ENCODE assay signal across 8 mouse cellular contexts in the genomic region with DNA sequence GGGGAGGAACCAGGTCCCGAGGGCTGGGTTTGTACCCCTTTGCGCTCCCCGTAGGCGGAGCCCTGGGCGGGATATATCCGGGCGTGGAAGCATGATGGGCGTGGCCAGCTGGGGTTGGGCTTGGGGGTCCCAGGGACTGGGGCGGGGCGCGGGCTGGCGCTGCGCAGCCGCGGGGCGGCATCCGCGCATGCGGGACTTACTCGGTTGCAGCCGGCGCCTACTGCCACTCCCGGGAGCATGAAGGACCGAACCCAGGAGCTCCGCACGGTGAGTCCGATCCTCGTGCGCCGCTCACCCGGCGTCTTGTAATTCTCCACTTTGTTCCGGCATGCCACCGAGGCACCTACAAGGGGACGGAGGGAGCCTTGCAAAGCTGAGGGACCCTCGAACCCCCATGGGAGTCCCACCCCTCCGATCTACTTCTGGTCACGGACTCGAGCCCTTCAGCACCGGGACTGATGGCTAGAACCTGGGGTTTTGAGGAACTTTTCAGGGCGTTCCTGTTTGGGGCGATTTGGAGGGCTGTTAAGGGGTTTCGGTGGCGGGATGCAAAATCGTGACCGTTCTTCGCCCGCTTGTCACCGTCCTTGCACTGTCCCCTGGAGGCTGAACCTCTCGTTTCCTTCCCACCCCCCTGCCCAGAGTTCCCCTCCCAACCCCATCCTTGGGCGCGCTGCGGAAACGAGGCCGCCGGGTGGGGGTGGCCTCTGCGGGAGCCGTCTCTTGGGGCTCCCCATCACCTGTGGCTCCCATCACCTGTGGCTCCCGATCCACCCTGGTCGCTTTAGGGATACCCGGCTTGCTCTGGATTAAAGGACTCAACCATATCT. TPM values are rescaled to one million over a fixed set of nuclear protein-coding genes. Genes with fewer than 3 reads are reported as not detected.
DNase-seq lines count a peak whose midpoint lies in the region; ATAC-seq and TF ChIP-seq lines count a peak whose summit lies in the region.

A gene (plus strand): TSS at position 139 of the 830 bp plus-strand sequence.

- H3K4me1 ChIP-seq in intestine, postnatal 0 days (replicated peaks; ENCODE audit: control insufficient read depth, insufficient read depth, low read length) = 0 out of 2 replicates have a peak, but pooled peaks cover 5% of the 10 kb centered on the region
- H3K4me1 ChIP-seq in limb, embryonic 11.5 days (ENCODE audit: control insufficient read depth, insufficient read depth, low read length) = peaks cover 6% of the 10 kb centered on the region; the same call in 1 of the 2 replicates
- H3K4me1 ChIP-seq in midbrain, embryonic 12.5 days = peaks cover 10% of the 10 kb centered on the region

- peak within 1 kb of the TSS; percentile 89 for H3K4me2 ChIP-seq in intestine, postnatal 0 days (replicated peaks; ENCODE audit: low read depth)
- peak within 1 kb of the TSS; percentile 79 for H3K4me2 ChIP-seq in limb, embryonic 11.5 days (ENCODE audit: low read depth, severe bottlenecking)
- H3K4me2 ChIP-seq in midbrain, embryonic 12.5 days (replicated peaks) = peak within 1 kb of the TSS; percentile 92

- peak; percentile 46 for DNase-seq in cerebellum, adult 11 months
- peak; percentile 97 for DNase-seq in embryo, embryonic 11 days
- peak; percentile 91 for DNase-seq in limb, embryonic 11.5 days (ENCODE audit: low spot score)
- DNase-seq in spleen, adult 18-20 months = peak; percentile 69 to 74

- no peak for ATAC-seq in cerebellum, adult (ENCODE audit: insufficient number of reproducible peaks, low FRiP score, low TSS enrichment)
- ATAC-seq in granulocyte monocyte progenitor cell, adult 5-6 weeks (replicated peaks; ENCODE audit: poor library complexity, severe bottlenecking) = peak; percentile 84
- peak; percentile 78 for ATAC-seq in intestine, postnatal 0 days
- ATAC-seq in limb, embryonic 11.5 days (ENCODE audit: insufficient number of reproducible peaks, low FRiP score, low TSS enrichment, low read depth) = peak; percentile 92
- peak; percentile 97 for ATAC-seq in midbrain, embryonic 12.5 days (ENCODE audit: low FRiP score, low read depth)

- H3K27me3 ChIP-seq in intestine, postnatal 0 days (replicated peaks; ENCODE audit: control insufficient read depth, insufficient read depth, low read length) = no peaks in the 10 kb centered on the region
- no peaks in the 10 kb centered on the region for H3K27me3 ChIP-seq in limb, embryonic 11.5 days (ENCODE audit: control insufficient read depth, insufficient read depth, low read length)
- peaks cover 12% of the 10 kb centered on the region for H3K27me3 ChIP-seq in midbrain, embryonic 12.5 days

- no peaks in the 10 kb centered on the region for H3K36me3 ChIP-seq in intestine, postnatal 0 days (ENCODE audit: control insufficient read depth, insufficient read depth)
- no peaks in the 10 kb centered on the region for H3K36me3 ChIP-seq in limb, embryonic 11.5 days (ENCODE audit: control insufficient read depth, insufficient read depth, low read length)
- no peaks in the 10 kb centered on the region for H3K36me3 ChIP-seq in midbrain, embryonic 12.5 days

- WGBS in intestine, postnatal 0 days = under 1% methylated on average over 61 of the region's 61 CpGs
- WGBS in limb, embryonic 11.5 days = under 1% methylated on average over 55 of the region's 61 CpGs
- WGBS in midbrain, embryonic 12.5 days = 1% methylated on average over 61 of the region's 61 CpGs

- H3K9me3 ChIP-seq in intestine, postnatal 0 days (ENCODE audit: control insufficient read depth) = no peaks in the 10 kb centered on the region
- H3K9me3 ChIP-seq in limb, embryonic 11.5 days (ENCODE audit: control insufficient read depth, low read length) = no peaks in the 10 kb centered on the region
- H3K9me3 ChIP-seq in midbrain, embryonic 12.5 days = no peaks in the 10 kb centered on the region

- H3K4me3 ChIP-seq in intestine, postnatal 0 days (ENCODE audit: low read depth, low read length) = peak within 1 kb of the TSS; percentile 60
- H3K4me3 ChIP-seq in limb, embryonic 11.5 days (ENCODE audit: low read depth, low read length) = peak within 1 kb of the TSS; percentile 73
- peak within 1 kb of the TSS; percentile 66 for H3K4me3 ChIP-seq in midbrain, embryonic 12.5 days

- H3K9ac ChIP-seq in intestine, postnatal 0 days (ENCODE audit: low read depth, low read length) = peak within 1 kb of the TSS; percentile 55
- H3K9ac ChIP-seq in limb, embryonic 11.5 days (ENCODE audit: low read length) = peak within 1 kb of the TSS; percentile 67
- peak within 1 kb of the TSS; percentile 59 for H3K9ac ChIP-seq in midbrain, embryonic 12.5 days (replicated peaks)

- no peak for TF ChIP-seq CTCF in intestine, postnatal 0 days (IDR thresholded peaks at IDR 0.05; ENCODE audit: low read depth)

- no peak within 1 kb of the TSS for H3K27ac ChIP-seq in intestine, postnatal 0 days (ENCODE audit: low read depth, low read length)
- H3K27ac ChIP-seq in limb, embryonic 11.5 days (replicated peaks; ENCODE audit: low read depth, low read length) = no peak within 1 kb of the TSS
- no peak within 1 kb of the TSS for H3K27ac ChIP-seq in midbrain, embryonic 12.5 days (replicated peaks)

RNA-seq across cellular contexts. Expression of the gene that starts here (rescaled TPM):
- total RNA-seq in granulocyte monocyte progenitor cell, adult 5-6 weeks (2014; fragmentation: Nextera tagmentation) = 1.2 and 3.6 TPM in 2 replicates
- total RNA-seq in granulocyte monocyte progenitor cell, adult 5-6 weeks (2017) = not detected in 2 replicates
- polyA plus RNA-seq in intestine, postnatal 0 days (2015; fragmentation: Nextera tagmentation; extraction: Ambion mirVana) = 5.6 and 6.5 TPM in 2 replicates
- 8.2 and 10.2 TPM in 2 replicates for polyA plus RNA-seq in limb, embryonic 11.5 days (2014; fragmentation: Nextera tagmentation; extraction: Ambion mirVana)
- 27.8 and 29.3 TPM in 2 replicates for polyA plus RNA-seq in midbrain, embryonic 12.5 days (2016; fragmentation: Nextera tagmentation; extraction: Ambion mirVana)

Comparison
In these comparisons a context has a peak if more than half of its experiments do, and no peak if none do; other contexts are left out.
1. DNase-seq: peak in every context shown above with its lines; median percentile 97 in embryo, embryonic 11 days; 91 in limb, embryonic 11.5 days; 72 in spleen, adult 18-20 months; 46 in cerebellum, adult 11 months.